In the genomic region with DNA sequence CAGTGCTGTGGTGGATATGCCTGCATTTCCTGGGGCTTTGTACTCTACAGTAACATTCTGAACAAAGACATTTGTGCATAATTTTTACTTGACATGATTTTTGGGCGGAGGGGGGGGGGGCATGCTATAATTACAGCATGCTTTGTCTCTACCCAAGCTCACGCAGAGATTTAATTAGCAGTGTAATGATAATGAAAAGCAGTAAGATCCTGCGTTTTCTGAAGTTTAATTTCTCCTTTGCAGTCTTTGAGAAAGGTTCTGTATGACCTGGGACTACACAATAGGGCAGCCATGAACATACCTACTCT, we compare ENCODE assay signal across 13 mouse cellular contexts.
"Had no signal": no experiment of that assay in that cellular context is flagged by ENCODE, and none has a peak within 500 bp of the region (broad histone marks: within the 10 kb centered on the region; RNA-seq: fewer than 3 reads in every experiment).

No protein-coding gene starts in this region.

- DNase-seq: kidney, postnatal 10 days; kidney, postnatal 4 days; liver; liver, embryonic 13.5 days; liver, postnatal 0 days; lung, postnatal 14 days; thymus, postnatal 4 days had no signal

- H3K9me3 ChIP-seq: limb, embryonic 12.5 days; liver, embryonic 13.5 days; lung, embryonic 15.5 days; midbrain, embryonic 12.5 days had no signal

- H3K4me1 ChIP-seq: limb, embryonic 12.5 days; liver, embryonic 13.5 days; midbrain, embryonic 12.5 days had no signal

- H3K4me2 ChIP-seq: limb, embryonic 12.5 days; liver, embryonic 13.5 days; lung, embryonic 15.5 days; midbrain, embryonic 12.5 days had no signal

- H3K27ac ChIP-seq: left cerebral cortex, adult 2 months; limb, embryonic 12.5 days; liver, embryonic 13.5 days; lung, embryonic 15.5 days; midbrain, embryonic 12.5 days; stomach, postnatal 0 days had no signal

- H3K36me3 ChIP-seq: limb, embryonic 12.5 days; liver, embryonic 13.5 days; lung, embryonic 15.5 days; midbrain, embryonic 12.5 days had no signal

- H3K9ac ChIP-seq: limb, embryonic 12.5 days; liver, embryonic 13.5 days; liver, postnatal 0 days; lung, embryonic 15.5 days; midbrain, embryonic 12.5 days had no signal

- H3K4me3 ChIP-seq: left cerebral cortex, adult 2 months; limb, embryonic 12.5 days; liver, embryonic 13.5 days; lung, embryonic 15.5 days; midbrain, embryonic 12.5 days had no signal

- H3K27me3 ChIP-seq: limb, embryonic 12.5 days; liver, embryonic 13.5 days; lung, embryonic 15.5 days; midbrain, embryonic 12.5 days had no signal

- ATAC-seq: liver, postnatal 0 days; midbrain, embryonic 16.5 days had no signal
